Mouse (Mus musculus): ENCODE data around the gene Pxn.

- TF ChIP-seq CTCF (IDR thresholded peaks at IDR 0.05; ENCODE audit: low read depth) (no peak), EP300 (IDR thresholded peaks at IDR 0.05; ENCODE audit: low read depth) (no peak)
These were observed 5.9 kb downstream of the Pxn start for GRCm38 (mm10) chr5:115512375-115512774.
